Comparison of ENCODE assay signal across 8 mouse cellular contexts in genomic region chr9:64769066-64769695, GRCm38 (mm10). TPM values are rescaled to one million over a fixed set of nuclear protein-coding genes. Genes with fewer than 3 reads are reported as not detected.
A peak's percentile ranks its signal among the peaks of the same experiment; 100 is the strongest.
DNase-seq lines count a peak whose midpoint lies in the region; ATAC-seq and TF ChIP-seq lines count a peak whose summit lies in the region.

No protein-coding gene starts in this region.

- TF ChIP-seq POLR2A in liver, adult 2 months (IDR thresholded peaks at IDR 0.05; ENCODE audit: extremely low read depth, insufficient read depth, low read length): no peak

- no peaks in the 10 kb centered on the region for H3K27me3 ChIP-seq in forebrain, embryonic 16.5 days (replicated peaks; ENCODE audit: control insufficient read depth, insufficient read depth, low read length)
- H3K27me3 ChIP-seq in forebrain, embryonic 12.5 days: 0 out of 2 replicates have a peak, but pooled peaks cover 3% of the 10 kb centered on the region
- H3K27me3 ChIP-seq in liver, adult 2 months (ENCODE audit: control insufficient read depth, insufficient read depth, low read length): no peaks in the 10 kb centered on the region
- H3K27me3 ChIP-seq in liver, embryonic 12.5 days (replicated peaks): no peaks in the 10 kb centered on the region
- H3K27me3 ChIP-seq in embryonic facial prominence, embryonic 14.5 days (replicated peaks; ENCODE audit: control insufficient read depth, insufficient read depth, low read length): no peaks in the 10 kb centered on the region

- H3K9ac ChIP-seq in forebrain, embryonic 16.5 days (replicated peaks; ENCODE audit: low read depth, low read length): no peak overlapping the region
- H3K9ac ChIP-seq in forebrain, embryonic 12.5 days: no peak overlapping the region
- no peak overlapping the region for H3K9ac ChIP-seq in liver, adult 2 months (ENCODE audit: low read depth, low read length)
- no peak overlapping the region for H3K9ac ChIP-seq in liver, embryonic 12.5 days
- peak overlapping the region; percentile 14; the same call in 1 of the 2 replicates for H3K9ac ChIP-seq in embryonic facial prominence, embryonic 14.5 days (ENCODE audit: low read depth, low read length)

- DNase-seq in liver, adult 2 months (ENCODE audit: extremely low read depth, low read depth, low spot score): peak; percentile 60
- peak; percentile 70 for DNase-seq in adipocyte (ENCODE audit: low spot score)
- peak; percentile 82 for DNase-seq in embryonic facial prominence, embryonic 14.5 days (ENCODE audit: low spot score)
- DNase-seq in lung, postnatal 4 days: peak; percentile 47 to 53
- DNase-seq in gastrocnemius, adult 8-10 months (ENCODE audit: low spot score in 2 of 2): no peak

- TF ChIP-seq CTCF in liver, adult 2 months (IDR thresholded peaks at IDR 0.05; ENCODE audit: low read depth, low read length): peak; percentile 28; the same call in 1 of the 2 replicates

- no peaks in the 10 kb centered on the region for H3K79me2 ChIP-seq in liver, adult 2 months (ENCODE audit: control insufficient read depth, insufficient read depth, low read length)

- ATAC-seq in forebrain, embryonic 16.5 days: 0 out of 2 replicates have a peak, but pooled peaks have one; percentile 36
- ATAC-seq in forebrain, embryonic 12.5 days (ENCODE audit: low FRiP score): no peak
- no peak for ATAC-seq in liver, embryonic 12.5 days
- no peak for ATAC-seq in embryonic facial prominence, embryonic 14.5 days (ENCODE audit: low read depth)

- H3K4me3 ChIP-seq in forebrain, embryonic 16.5 days (replicated peaks; ENCODE audit: low read length): no peak overlapping the region
- H3K4me3 ChIP-seq in forebrain, embryonic 12.5 days (replicated peaks): no peak overlapping the region
- no peak overlapping the region for H3K4me3 ChIP-seq in liver, adult 2 months (ENCODE audit: insufficient read depth, low read depth, low read length)
- no peak overlapping the region for H3K4me3 ChIP-seq in liver, embryonic 12.5 days
- H3K4me3 ChIP-seq in embryonic facial prominence, embryonic 14.5 days (ENCODE audit: low read depth, low read length): no peak overlapping the region

- H3K27ac ChIP-seq in forebrain, embryonic 16.5 days (ENCODE audit: low read length): no peak overlapping the region
- H3K27ac ChIP-seq in forebrain, embryonic 12.5 days: no peak overlapping the region
- no peak overlapping the region for H3K27ac ChIP-seq in liver, adult 2 months (replicated peaks; ENCODE audit: insufficient read depth, low read depth, low read length)
- H3K27ac ChIP-seq in liver, embryonic 12.5 days: no peak overlapping the region
- H3K27ac ChIP-seq in embryonic facial prominence, embryonic 14.5 days (replicated peaks; ENCODE audit: low read depth, low read length): peak overlapping the region; percentile 28; the same call in 1 of the 2 replicates

- H3K9me3 ChIP-seq in forebrain, embryonic 16.5 days (ENCODE audit: control insufficient read depth, low read length): no peaks in the 10 kb centered on the region
- H3K9me3 ChIP-seq in forebrain, embryonic 12.5 days: 0 out of 2 replicates have a peak, but pooled peaks cover 3% of the 10 kb centered on the region
- no peaks in the 10 kb centered on the region for H3K9me3 ChIP-seq in liver, embryonic 12.5 days (replicated peaks)
- no peaks in the 10 kb centered on the region for H3K9me3 ChIP-seq in embryonic facial prominence, embryonic 14.5 days (ENCODE audit: control insufficient read depth, low read length)

- no peak overlapping the region for H3K4me2 ChIP-seq in forebrain, embryonic 16.5 days (ENCODE audit: low read length)
- no peak overlapping the region for H3K4me2 ChIP-seq in forebrain, embryonic 12.5 days
- H3K4me2 ChIP-seq in liver, embryonic 12.5 days: no peak overlapping the region
- H3K4me2 ChIP-seq in embryonic facial prominence, embryonic 14.5 days (ENCODE audit: low read depth, low read length): no peak overlapping the region

- H3K4me1 ChIP-seq in forebrain, embryonic 16.5 days (replicated peaks; ENCODE audit: control insufficient read depth, insufficient read depth, low read length): peaks cover under 1% of the 10 kb centered on the region; the same call in 1 of the 2 replicates
- no peaks in the 10 kb centered on the region for H3K4me1 ChIP-seq in forebrain, embryonic 12.5 days
- peaks cover 4% of the 10 kb centered on the region for H3K4me1 ChIP-seq in liver, adult 2 months (ENCODE audit: control insufficient read depth, insufficient read depth, low read length)
- H3K4me1 ChIP-seq in liver, embryonic 12.5 days: peaks cover 23% of the 10 kb centered on the region
- H3K4me1 ChIP-seq in embryonic facial prominence, embryonic 14.5 days (ENCODE audit: control insufficient read depth, insufficient read depth, low read length): no peaks in the 10 kb centered on the region

- no peaks in the 10 kb centered on the region for H3K36me3 ChIP-seq in forebrain, embryonic 16.5 days (ENCODE audit: control insufficient read depth, insufficient read depth)
- H3K36me3 ChIP-seq in forebrain, embryonic 12.5 days (replicated peaks): no peaks in the 10 kb centered on the region
- no peaks in the 10 kb centered on the region for H3K36me3 ChIP-seq in liver, adult 2 months (ENCODE audit: control insufficient read depth, insufficient read depth, low read length)
- no peaks in the 10 kb centered on the region for H3K36me3 ChIP-seq in liver, embryonic 12.5 days
- no peaks in the 10 kb centered on the region for H3K36me3 ChIP-seq in embryonic facial prominence, embryonic 14.5 days (ENCODE audit: control insufficient read depth, insufficient read depth, low read length)

- whole genome bisulfite sequencing in forebrain, embryonic 16.5 days: 31% methylated on average over 9 of the region's 9 CpGs
- 42% methylated on average over 9 of the region's 9 CpGs for WGBS in forebrain, embryonic 12.5 days
- WGBS in liver, adult 2 months: 57% methylated on average over 9 of the region's 9 CpGs
- 60% methylated on average over 9 of the region's 9 CpGs for WGBS in liver, embryonic 12.5 days (ENCODE audit: insufficient replicate concordance)
- WGBS in embryonic facial prominence, embryonic 14.5 days: 32% methylated on average over 9 of the region's 9 CpGs

RNA-seq across cellular contexts. Expression of gene Rab11a, which starts 31.6 kb away (rescaled TPM):
- 396 and 403 TPM in 2 replicates for polyA plus RNA-seq in forebrain, embryonic 16.5 days (2015; fragmentation: Nextera tagmentation; extraction: Ambion mirVana)
- 259 and 279 TPM in 2 replicates for polyA plus RNA-seq in forebrain, embryonic 12.5 days (2016; fragmentation: Nextera tagmentation; extraction: Ambion mirVana)
- 81.2 and 85.2 TPM in 2 replicates for total RNA-seq in liver, adult 2 months (2014; rRNA removed)
- 57.7 and 69.2 TPM in 2 replicates for polyA plus RNA-seq in liver, adult 2 months (2012; rRNA removed)
- 240 and 248 TPM in 2 replicates for polyA plus RNA-seq in liver, embryonic 12.5 days (2016; fragmentation: Nextera tagmentation; extraction: Ambion mirVana)
- polyA plus RNA-seq in embryonic facial prominence, embryonic 14.5 days (2014; fragmentation: Nextera tagmentation; extraction: Ambion mirVana): 401 and 403 TPM in 2 replicates
- 100 to 1,000 TPM in 3 of 4 experiments, 10 to 100 TPM in 1; 96.3 to 105 (median 102) TPM for total RNA-seq in gastrocnemius, adult 8-10 months (2022)

RNA-seq across cellular contexts. Expression of gene Dennd4a, which starts 42.0 kb away (rescaled TPM):
- polyA plus RNA-seq in forebrain, embryonic 16.5 days (2015; fragmentation: Nextera tagmentation; extraction: Ambion mirVana): 9.7 and 11.6 TPM in 2 replicates
- 9.9 and 11.4 TPM in 2 replicates for polyA plus RNA-seq in forebrain, embryonic 12.5 days (2016; fragmentation: Nextera tagmentation; extraction: Ambion mirVana)
- 17.1 and 22.4 TPM in 2 replicates for total RNA-seq in liver, adult 2 months (2014; rRNA removed)
- polyA plus RNA-seq in liver, adult 2 months (2012; rRNA removed): 7.0 and 8.0 TPM in 2 replicates
- 32.6 and 32.7 TPM in 2 replicates for polyA plus RNA-seq in liver, embryonic 12.5 days (2016; fragmentation: Nextera tagmentation; extraction: Ambion mirVana)
- 7.5 and 8.9 TPM in 2 replicates for polyA plus RNA-seq in embryonic facial prominence, embryonic 14.5 days (2014; fragmentation: Nextera tagmentation; extraction: Ambion mirVana)
- 1 to 10 TPM; 1.3 to 2.4 (median 2.2) TPM for total RNA-seq in gastrocnemius, adult 8-10 months (2022)

Comparison
In these comparisons a context has a peak if more than half of its experiments do, and no peak if none do; other contexts are left out.
1. DNase-seq: peak in liver, adult 2 months (single experiment), adipocyte (single experiment), embryonic facial prominence, embryonic 14.5 days (single experiment) and lung, postnatal 4 days (2 of 2); none in gastrocnemius, adult 8-10 months (0 of 2).